Mouse (Mus musculus): ENCODE measurements around the gene Runx2.

Runx2 gene

DNA sequence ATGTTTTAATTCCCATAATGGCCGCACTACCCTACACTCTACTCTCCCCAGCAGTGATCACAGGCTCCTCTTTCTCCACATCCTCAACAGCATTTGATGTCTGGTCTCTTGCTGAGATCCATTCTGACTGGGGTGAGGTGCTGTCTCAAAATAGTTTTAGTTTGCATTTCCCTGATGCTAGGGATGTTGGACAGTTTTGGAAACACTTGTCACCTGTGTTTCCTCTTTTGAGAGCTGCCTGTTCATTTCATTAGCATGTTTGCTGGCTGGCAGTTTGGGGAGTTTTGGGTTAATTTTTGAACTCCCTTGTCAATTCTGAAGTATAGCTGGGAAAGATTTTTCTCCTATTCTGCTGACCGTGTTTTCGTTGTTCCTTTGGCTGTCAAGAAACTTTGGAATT lies 340.3 kb downstream of the Runx2 start:
- in situ Hi-C loops (cut with MboI; ENCODE audit: low pct_unique_long_range_greater_than_20kb in 1 of 2, low sequenced_read_pairs in 2 of 2, unreplicated experiment in 1 of 2) = no loop called here

DNA sequence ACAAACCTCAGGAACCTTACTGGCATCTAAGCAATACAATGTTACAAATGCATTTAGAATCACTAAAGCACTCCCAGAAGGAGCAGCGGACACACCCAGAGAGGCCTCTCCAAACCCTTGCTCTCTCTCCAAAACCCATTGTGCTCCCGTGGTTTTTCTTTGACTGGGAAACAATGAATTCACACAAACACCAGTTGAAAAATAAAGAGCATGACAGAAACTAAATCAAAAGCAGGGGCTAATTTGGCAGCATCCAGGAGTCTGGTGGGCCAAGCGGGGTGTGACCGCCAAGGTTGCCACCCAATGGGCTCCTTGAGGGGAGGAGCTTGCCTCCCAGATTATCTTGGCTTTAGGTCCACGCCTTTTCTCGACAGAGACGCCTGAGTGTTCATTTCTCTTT lies 341.9 kb downstream of the Runx2 start:
- in situ Hi-C loops (cut with MboI; ENCODE audit: low pct_unique_long_range_greater_than_20kb in 1 of 2, low sequenced_read_pairs in 2 of 2, unreplicated experiment in 1 of 2) = no loop called here

DNA sequence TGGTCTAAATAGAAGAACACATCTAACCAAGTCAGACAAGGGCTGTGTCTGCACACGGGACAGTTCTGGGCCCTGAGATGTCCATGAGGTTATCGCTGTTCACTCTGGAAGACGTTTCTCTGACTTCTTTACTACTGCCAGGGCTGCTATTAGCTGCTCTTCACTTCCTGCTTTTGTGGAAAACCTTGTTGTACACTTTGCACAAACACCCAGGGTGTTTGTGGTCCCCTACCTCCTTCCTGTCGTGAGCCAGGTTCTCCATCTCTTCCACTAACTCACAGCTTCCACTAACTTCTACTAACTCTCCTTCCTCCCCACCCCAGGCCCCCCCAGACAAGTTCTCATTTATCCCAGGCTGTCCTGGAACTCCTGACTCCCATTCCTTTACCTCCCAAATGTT lies 350.9 kb downstream of the Runx2 start:
- in situ Hi-C loops (cut with MboI; ENCODE audit: low pct_unique_long_range_greater_than_20kb in 1 of 2, low sequenced_read_pairs in 2 of 2, unreplicated experiment in 1 of 2) = no loop called here

DNA sequence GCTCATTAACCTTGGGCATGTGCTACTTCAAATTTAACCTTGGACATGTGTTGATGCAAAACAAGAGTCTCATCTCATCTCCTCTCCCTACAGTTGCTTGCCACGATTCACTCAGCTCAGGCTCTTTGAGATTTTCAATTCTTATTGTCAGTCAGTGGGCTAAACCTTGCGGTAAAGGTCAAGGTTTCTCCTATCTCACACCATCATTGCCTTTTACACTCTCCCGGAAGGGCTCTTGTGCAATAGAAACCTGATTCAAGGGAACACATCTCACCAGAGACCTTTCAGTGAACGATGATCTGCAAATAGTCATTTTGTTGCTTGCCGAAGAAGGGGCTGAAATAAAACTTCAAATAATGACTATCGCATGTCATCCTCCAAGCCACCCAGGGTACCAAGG lies 354.4 kb downstream of the Runx2 start:
- in situ Hi-C loops (cut with MboI; ENCODE audit: low pct_unique_long_range_greater_than_20kb in 1 of 2, low sequenced_read_pairs in 2 of 2, unreplicated experiment in 1 of 2) = no loop called here

DNA sequence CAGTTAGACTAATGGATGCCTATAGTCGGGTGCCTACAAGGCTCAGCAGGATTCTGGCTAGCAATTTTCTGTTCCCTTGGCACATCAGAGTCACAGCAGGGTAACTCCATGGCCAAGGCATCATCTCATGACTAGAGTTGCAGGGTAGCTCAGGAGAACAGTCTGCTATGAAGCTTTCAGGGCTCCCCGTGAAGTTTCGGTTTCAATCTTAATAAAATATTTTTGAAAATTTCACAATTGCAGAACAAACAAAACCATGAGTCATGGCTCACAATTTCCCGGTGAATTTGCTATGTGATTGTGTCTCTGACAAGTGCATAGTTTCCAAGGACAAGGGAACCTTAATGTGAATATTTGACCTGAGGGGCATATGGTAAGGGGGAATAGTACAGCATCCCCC lies 355.6 kb downstream of the Runx2 start:
- in situ Hi-C loops (cut with MboI; ENCODE audit: low pct_unique_long_range_greater_than_20kb in 1 of 2, low sequenced_read_pairs in 2 of 2, unreplicated experiment in 1 of 2) = no loop called here

DNA sequence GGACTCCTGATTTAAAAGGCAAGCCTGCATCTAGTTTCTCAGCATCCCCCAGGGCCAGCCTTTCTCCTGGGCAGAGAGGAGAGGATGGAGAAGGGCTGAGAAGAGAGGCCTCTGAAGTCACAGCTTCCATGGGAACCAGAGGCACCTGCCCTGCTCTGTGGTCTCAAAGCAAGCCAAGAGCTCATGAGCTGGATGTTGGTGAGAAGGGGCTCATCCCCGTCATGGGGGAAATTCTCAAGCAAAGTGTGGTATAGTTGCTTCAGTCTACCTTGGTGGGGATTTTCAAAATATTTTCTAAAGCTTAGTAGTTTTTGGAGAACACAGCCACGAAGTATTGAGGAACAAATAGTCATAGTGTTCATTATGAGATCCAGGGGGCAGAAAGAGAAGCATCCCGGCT lies 357.9 kb downstream of the Runx2 start:
- in situ Hi-C loops (cut with MboI; ENCODE audit: low pct_unique_long_range_greater_than_20kb in 1 of 2, low sequenced_read_pairs in 2 of 2, unreplicated experiment in 1 of 2) = no loop called here

DNA sequence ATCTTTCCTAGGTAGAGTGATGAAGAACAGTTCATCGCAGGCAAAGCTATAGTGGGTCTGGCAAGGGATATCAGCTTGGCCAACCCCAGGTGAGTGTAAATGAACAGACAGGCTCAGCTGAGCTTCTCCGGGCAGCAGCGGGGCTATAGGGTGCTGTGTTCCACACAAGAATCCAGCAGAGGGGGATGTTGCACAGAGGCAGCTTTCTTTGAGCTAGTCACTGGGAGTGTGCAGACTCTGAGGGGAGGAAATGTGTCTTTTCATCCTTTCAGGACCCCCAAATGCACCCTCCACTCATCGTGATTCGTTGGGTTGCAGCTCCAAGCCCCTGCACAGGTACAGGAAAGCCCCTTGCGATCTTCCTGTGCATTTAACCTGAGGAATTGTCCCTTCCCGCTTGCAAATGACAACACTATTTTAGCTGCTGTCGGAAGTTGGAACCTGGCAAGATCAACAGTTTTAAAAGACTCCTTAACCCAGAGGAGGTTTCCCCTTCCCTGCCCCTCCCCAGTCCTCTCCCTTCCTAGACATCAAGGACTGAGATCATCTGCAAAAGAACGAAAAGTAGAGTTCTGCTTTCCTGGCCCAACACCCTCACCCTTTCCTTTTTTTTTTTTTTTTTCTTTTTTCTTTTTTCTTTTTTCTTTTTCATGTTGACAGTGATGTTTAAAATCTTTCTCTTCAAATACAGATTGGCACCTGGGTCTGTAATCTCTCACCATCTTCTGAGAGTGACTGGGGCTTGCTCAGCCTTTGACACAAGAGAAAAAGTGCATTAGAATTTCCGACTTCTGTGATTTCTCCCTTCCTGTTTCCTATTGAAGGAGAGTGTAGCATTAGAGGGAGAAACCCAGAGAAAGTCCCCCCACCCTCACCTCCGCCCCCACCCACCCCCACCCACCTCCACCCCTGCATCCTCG lies 358.7 kb downstream of the Runx2 start:
- in situ Hi-C loops (cut with MboI; ENCODE audit: low pct_unique_long_range_greater_than_20kb in 1 of 2, low sequenced_read_pairs in 2 of 2, unreplicated experiment in 1 of 2) = no loop called here

DNA sequence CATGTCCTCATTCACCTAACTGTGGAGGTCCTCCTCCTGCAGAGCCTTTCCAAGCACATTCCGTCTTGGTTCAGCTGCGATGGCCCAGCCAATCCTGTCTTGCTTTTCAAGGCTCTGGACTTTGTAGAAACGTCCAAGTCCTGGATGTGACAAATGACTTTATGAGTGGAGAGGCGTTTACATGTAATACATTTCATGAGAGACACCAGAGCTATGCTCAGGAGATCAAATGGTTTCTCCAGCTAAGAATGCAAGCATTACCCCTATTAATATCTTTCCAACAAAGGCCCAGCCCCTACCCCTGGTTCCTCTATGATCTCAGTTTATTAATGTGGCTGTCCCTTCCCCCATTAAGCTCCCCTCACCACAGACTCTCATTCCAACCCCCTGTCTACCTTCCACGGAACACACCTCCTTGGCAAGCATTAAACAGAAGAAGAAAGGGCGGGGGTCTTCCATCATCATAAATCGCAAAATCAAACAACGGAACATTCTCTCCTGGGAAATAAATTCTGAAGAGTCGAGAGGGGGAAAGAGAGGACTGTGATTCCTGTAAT lies 364.6 kb downstream of the Runx2 start:
- in situ Hi-C loops (cut with MboI; ENCODE audit: low pct_unique_long_range_greater_than_20kb in 1 of 2, low sequenced_read_pairs in 2 of 2, unreplicated experiment in 1 of 2) = no loop called here
